Mouse (Mus musculus) thymus, postnatal 4 days (tissue): ENCODE results near the gene Olfr186.
"Not testable (repeated sequence)": the region's sequence is repeated elsewhere in the genome, so short reads cannot be mapped to it uniquely, and the experiment has no call there.

Source experiments
- DNase-seq: peaks from one replicate; pipeline ENCODE4 v3.0.0; 2021

The Olfr186 gene

GRCm38 (mm10) chr16:59030191-59030590 is at the start of gene Olfr186:
Olfr186 (minus strand) TSS chr16:59030291.
- no peak for DNase-seq

- DNase-seq, result no peak
Observed at GRCm38 (mm10) chr16:59077905-59078304, 47.8 kb upstream of the Olfr186 start, which contains the start of gene Olfr190. Olfr190 (minus strand) TSS chr16:59078005.

GRCm38 (mm10) chr16:59073520-59073919 is 43.4 kb upstream of the Olfr186 start:
- DNase-seq, result no peak

GRCm38 (mm10) chr16:59071755-59072154 is 41.7 kb upstream of the Olfr186 start:
- DNase-seq, result no peak

GRCm38 (mm10) chr16:59062411-59062810 is 32.3 kb upstream of the Olfr186 start:
- not testable (repeated sequence) for DNase-seq

- DNase-seq, result not testable (repeated sequence)
Observed at GRCm38 (mm10) chr16:59049286-59049685, 19.2 kb upstream of the Olfr186 start.

- DNase-seq, result no peak
Observed at GRCm38 (mm10) chr16:59048860-59049259, 18.8 kb upstream of the Olfr186 start.

- no peak for DNase-seq
Observed at GRCm38 (mm10) chr16:59047579-59047978, 17.5 kb upstream of the Olfr186 start.

- DNase-seq, result no peak
Observed at GRCm38 (mm10) chr16:59045835-59046234, 15.7 kb upstream of the Olfr186 start.

- DNase-seq, result no peak
Observed at GRCm38 (mm10) chr16:59039710-59040109, 9.6 kb upstream of the Olfr186 start, which contains the start of gene Olfr187. Olfr187 (minus strand) TSS chr16:59039767.

GRCm38 (mm10) chr16:59013357-59014018 is 16.6 kb downstream of the Olfr186 start:
- DNase-seq, result no peak

GRCm38 (mm10) chr16:59007146-59007545 is 22.9 kb downstream of the Olfr186 start:
- DNase-seq, result no peak

GRCm38 (mm10) chr16:58995057-58995456 is 35.0 kb downstream of the Olfr186 start, which contains the start of gene Olfr183:
Olfr183 (plus strand) TSS chr16:58995357.
- no peak for DNase-seq
